ENCODE assay signal across 10 mouse cellular contexts in genomic region chr4:46025893-46026292, GRCm38 (mm10). TPM values are rescaled to one million over a fixed set of nuclear protein-coding genes. Genes with fewer than 3 reads are reported as not detected.
DNase-seq lines count a peak whose midpoint lies in the region; ATAC-seq lines count a peak whose summit lies in the region.
"Had no signal": no experiment of that assay in that cellular context is flagged by ENCODE, and none has a peak within 500 bp of the region (broad histone marks: within the 10 kb centered on the region; RNA-seq: fewer than 3 reads in every experiment).

No protein-coding gene starts in this region.

- H3K36me3 ChIP-seq in heart, embryonic 16.5 days (ENCODE audit: control insufficient read depth, insufficient read depth), result no peaks in the 10 kb centered on the region
- H3K36me3 ChIP-seq in kidney, embryonic 16.5 days (ENCODE audit: insufficient read depth, low read length), result no peaks in the 10 kb centered on the region

- 41% methylated on average over 7 of the region's 7 CpGs for WGBS in heart, embryonic 16.5 days
- 35% methylated on average over 7 of the region's 7 CpGs for WGBS in kidney, embryonic 16.5 days

- no peak overlapping the region for H3K9ac ChIP-seq in heart, embryonic 16.5 days (ENCODE audit: low read length)
- no peak overlapping the region for H3K9ac ChIP-seq in kidney, embryonic 16.5 days (replicated peaks; ENCODE audit: low read length)
- H3K9ac ChIP-seq: heart, embryonic 13.5 days had no signal

- intact Hi-C loops in heart, postnatal 25 days (cut with DNase I), result loop anchor here (5.0 kb wide), 2 partner anchors 54 to 101 kb away; no protein-coding TSS in a partner anchor

- no peaks in the 10 kb centered on the region for H3K9me3 ChIP-seq in heart, embryonic 16.5 days (replicated peaks; ENCODE audit: control insufficient read depth, low read length)
- no peaks in the 10 kb centered on the region for H3K9me3 ChIP-seq in kidney, embryonic 16.5 days (ENCODE audit: low read length)
- H3K9me3 ChIP-seq: heart, embryonic 13.5 days had no signal

- no peak overlapping the region for H3K27ac ChIP-seq in heart, embryonic 16.5 days (ENCODE audit: low read length)
- H3K27ac ChIP-seq in kidney, embryonic 16.5 days (ENCODE audit: low read length), result no peak overlapping the region
- H3K27ac ChIP-seq: heart, embryonic 13.5 days; macrophage had no signal

- H3K4me2 ChIP-seq in heart, embryonic 16.5 days (ENCODE audit: low read depth, low read length), result no peak overlapping the region
- no peak overlapping the region for H3K4me2 ChIP-seq in kidney, embryonic 16.5 days (replicated peaks; ENCODE audit: low read depth, low read length)
- H3K4me2 ChIP-seq: heart, embryonic 13.5 days had no signal

- peak; percentile 50; the same call in 1 of the 2 replicates for ATAC-seq in heart, embryonic 16.5 days (replicated peaks; ENCODE audit: extremely low read depth, insufficient read depth, low FRiP score)
- 0 out of 2 replicates have a peak, but pooled peaks have one; percentile 19 for ATAC-seq in kidney, embryonic 16.5 days (ENCODE audit: low FRiP score, low TSS enrichment)

- DNase-seq in heart, postnatal 25 days (ENCODE audit: low spot score), result no peak
- DNase-seq in A20 (ENCODE audit: low read depth, low spot score), result peak; percentile 59
- DNase-seq in adrenal gland, postnatal 14 days, result peak; percentile 64
- DNase-seq in lung, postnatal 14 days, result peak; percentile 56
- no peak for DNase-seq in Muller cell, postnatal 12 days (ENCODE audit: inconsistent ontology term)
- DNase-seq in urinary bladder, adult 2 months (ENCODE audit: low spot score), result no peak

- H3K4me3 ChIP-seq in heart, embryonic 16.5 days (ENCODE audit: low read length), result no peak overlapping the region
- H3K4me3 ChIP-seq in kidney, embryonic 16.5 days (ENCODE audit: low read length), result no peak overlapping the region
- H3K4me3 ChIP-seq: heart, embryonic 13.5 days had no signal

- no peaks in the 10 kb centered on the region for H3K27me3 ChIP-seq in heart, embryonic 16.5 days (ENCODE audit: control insufficient read depth, insufficient read depth, low read length)
- no peaks in the 10 kb centered on the region for H3K27me3 ChIP-seq in kidney, embryonic 16.5 days (ENCODE audit: insufficient read depth, low read length)
- H3K27me3 ChIP-seq: heart, embryonic 13.5 days had no signal

- H3K4me1 ChIP-seq in heart, embryonic 16.5 days (ENCODE audit: control insufficient read depth, insufficient read depth, low read length), result no peaks in the 10 kb centered on the region
- 0 out of 2 replicates have a peak, but pooled peaks cover 2% of the 10 kb centered on the region for H3K4me1 ChIP-seq in kidney, embryonic 16.5 days (ENCODE audit: insufficient read depth, low read length)

RNA-seq across cellular contexts. Expression of gene Tmod1, which starts 12.8 kb away (rescaled TPM):
- 202 and 217 TPM in 2 replicates for polyA plus RNA-seq in heart, embryonic 16.5 days (2015; fragmentation: Nextera tagmentation; extraction: Ambion mirVana)
- 100 to 1,000 TPM; 279 to 317 TPM for total RNA-seq in heart, postnatal 25 days (2021)
- 3.6 and 4.7 TPM in 2 replicates for total RNA-seq in adrenal gland, postnatal 14 days (2021)
- 6.3 and 7.6 TPM in 2 replicates for polyA plus RNA-seq in kidney, embryonic 16.5 days (2015; fragmentation: Nextera tagmentation; extraction: Ambion mirVana)
- 7.0 and 7.9 TPM in 2 replicates for polyA plus RNA-seq in urinary bladder, adult 2 months (2012; rRNA removed)

Comparison
In these comparisons a context has a peak if more than half of its experiments do, and no peak if none do; other contexts are left out.
1. DNase-seq: peak in A20 (single experiment), adrenal gland, postnatal 14 days (single experiment) and lung, postnatal 14 days (single experiment); none in heart, postnatal 25 days (single experiment), Muller cell, postnatal 12 days (single experiment) and urinary bladder, adult 2 months (single experiment).
2. RNA of gene Tmod1, which starts 12.8 kb away (polyA plus RNA-seq): 202 to 217 TPM in heart, embryonic 16.5 days; 7.0 to 7.9 TPM in urinary bladder, adult 2 months and 6.3 to 7.6 TPM in kidney, embryonic 16.5 days; every median in the first group is over 10 times any median in the second.